Mouse (Mus musculus) brain, embryonic 14.5 days (tissue): ENCODE measurements around the gene Mill2.

Experiments
- CTCF ChIP-seq: fragments of 200-500 bp; IDR thresholded peaks from 2 replicates; pipeline ENCODE4 v1.5.1; 2012; ENCODE audit warnings: inconsistent platforms, mild to moderate bottlenecking, moderate library complexity, borderline replicate concordance; ENCODE audit not compliant: insufficient read depth, insufficient read length; ENCODE audit errors: extremely low read depth
- POLR2A ChIP-seq: fragments of 200-500 bp; IDR thresholded peaks from 2 replicates; pipeline ENCODE4 v1.6.1; 2012; ENCODE audit warnings: mild to moderate bottlenecking, inconsistent platforms, borderline replicate concordance; ENCODE audit not compliant: poor library complexity, insufficient read depth, insufficient read length, severe bottlenecking; ENCODE audit errors: extremely low read depth

GRCm38 (mm10) chr7:18844811-18845210 lies 5.0 kb downstream of the Mill2 start:
- TF ChIP-seq CTCF, result no peak
- no peak for TF ChIP-seq POLR2A
